24 mouse cellular contexts compared by ENCODE assay signal in genomic region chr12:85570158-85570540, GRCm38 (mm10). TPM values are rescaled to one million over a fixed set of nuclear protein-coding genes. Genes with fewer than 3 reads are reported as not detected.
DNase-seq lines count a peak whose midpoint lies in the region; ATAC-seq and TF ChIP-seq lines count a peak whose summit lies in the region.
"Had no signal": no experiment of that assay in that cellular context is flagged by ENCODE, and none has a peak within 500 bp of the region (broad histone marks: within the 10 kb centered on the region; RNA-seq: fewer than 3 reads in every experiment).

No protein-coding gene starts in this region.

- TF ChIP-seq POLR2A in myocyte (IDR thresholded peaks at IDR 0.05; ENCODE audit: insufficient read length, low read depth) = no peak

- 65% methylated on average over 1 of the region's 1 CpGs for WGBS in hindbrain, postnatal 0 days
- WGBS in hindbrain, embryonic 14.5 days = 93% methylated on average over 1 of the region's 1 CpGs

- H3K27me3 ChIP-seq in myocyte (ENCODE audit: control insufficient read depth, insufficient read depth, insufficient read length) = no peaks in the 10 kb centered on the region
- no peaks in the 10 kb centered on the region for H3K27me3 ChIP-seq in hindbrain, postnatal 0 days (ENCODE audit: insufficient read depth, low read length)
- H3K27me3 ChIP-seq in hindbrain, embryonic 14.5 days (ENCODE audit: control insufficient read depth, insufficient read depth, low read length) = no peaks in the 10 kb centered on the region
- H3K27me3 ChIP-seq: forebrain, embryonic 13.5 days; hindbrain, embryonic 15.5 days; limb, embryonic 13.5 days; liver, embryonic 13.5 days; neural tube, embryonic 12.5 days had no signal

- peaks cover 8% of the 10 kb centered on the region for H3K4me1 ChIP-seq in hindbrain, postnatal 0 days (ENCODE audit: insufficient read depth, low read length)
- 0 out of 2 replicates have a peak, but pooled peaks cover 1% of the 10 kb centered on the region for H3K4me1 ChIP-seq in hindbrain, embryonic 14.5 days (replicated peaks; ENCODE audit: control insufficient read depth, insufficient read depth, low read length)

- intact Hi-C loops in gastrocnemius, adult 2 months (cut with DNase I) = loop anchor here (5.0 kb wide), 1 partner anchor 38 kb away; no protein-coding TSS in a partner anchor
- intact Hi-C loops in gastrocnemius, postnatal 36 days (cut with DNase I) = no loop called here

- H3K4me2 ChIP-seq in myocyte (ENCODE audit: low read depth) = peak overlapping the region; percentile 80
- H3K4me2 ChIP-seq in hindbrain, postnatal 0 days (ENCODE audit: low read depth, low read length) = no peak overlapping the region
- no peak overlapping the region for H3K4me2 ChIP-seq in hindbrain, embryonic 14.5 days (replicated peaks)
- H3K4me2 ChIP-seq: forebrain, embryonic 13.5 days; heart, embryonic 12.5 days; hindbrain, embryonic 15.5 days; limb, embryonic 13.5 days; liver, embryonic 13.5 days; lung, embryonic 14.5 days; midbrain, embryonic 11.5 days; neural tube, embryonic 12.5 days had no signal

- no peak for TF ChIP-seq CTCF in gastrocnemius, adult 2 months (IDR thresholded peaks at IDR 0.05)
- no peak for TF ChIP-seq CTCF in hindbrain, postnatal 0 days (IDR thresholded peaks at IDR 0.05; ENCODE audit: low read depth)

- H3K27ac ChIP-seq in gastrocnemius, adult 2 months = peak overlapping the region; percentile 58
- no peak overlapping the region for H3K27ac ChIP-seq in hindbrain, postnatal 0 days
- H3K27ac ChIP-seq in hindbrain, embryonic 14.5 days = no peak overlapping the region
- H3K27ac ChIP-seq: forebrain, embryonic 13.5 days; hindbrain, embryonic 15.5 days; limb, embryonic 13.5 days; liver, embryonic 13.5 days; macrophage; neural tube, embryonic 12.5 days had no signal

- no peak overlapping the region for H3K9ac ChIP-seq in hindbrain, postnatal 0 days (replicated peaks; ENCODE audit: low read length)
- H3K9ac ChIP-seq in hindbrain, embryonic 14.5 days = no peak overlapping the region
- H3K9ac ChIP-seq: forebrain, embryonic 13.5 days; heart, embryonic 12.5 days; hindbrain, embryonic 15.5 days; limb, embryonic 13.5 days; liver, embryonic 13.5 days; lung, embryonic 14.5 days; neural tube, embryonic 12.5 days had no signal

- no peak overlapping the region for H3ac ChIP-seq in myocyte (ENCODE audit: control insufficient read depth, insufficient read length)

- no peak for ATAC-seq in hindbrain, postnatal 0 days
- no peak for ATAC-seq in hindbrain, embryonic 14.5 days (ENCODE audit: low FRiP score)
- ATAC-seq: forebrain, embryonic 13.5 days had no signal

- no peak for DNase-seq in gastrocnemius, adult 2 months
- no peak for DNase-seq in gastrocnemius, postnatal 36 days
- peak; percentile 74 for DNase-seq in 3T3-L1 (ENCODE audit: low read depth, low spot score)
- DNase-seq in adipocyte (ENCODE audit: low spot score) = peak; percentile 35
- no peak for DNase-seq in neural tube, embryonic 10.5 days (ENCODE audit: extremely low spot score, low spot score)
- no peak for DNase-seq in hindbrain, postnatal 0 days (ENCODE audit: low spot score)
- DNase-seq in hindbrain, embryonic 14.5 days (ENCODE audit: low spot score) = no peak
- DNase-seq: cerebellum, postnatal 10 days; heart, postnatal 36 days; liver, embryonic 13.5 days; retina, postnatal 1 day; spleen, adult 18-20 months; thymus, adult 2 months; thymus, postnatal 4 days had no signal

- H3K36me3 ChIP-seq in myocyte (ENCODE audit: control insufficient read depth, insufficient read depth) = no peaks in the 10 kb centered on the region
- H3K36me3 ChIP-seq in hindbrain, postnatal 0 days (ENCODE audit: insufficient read depth, low read length) = no peaks in the 10 kb centered on the region
- no peaks in the 10 kb centered on the region for H3K36me3 ChIP-seq in hindbrain, embryonic 14.5 days (replicated peaks; ENCODE audit: control insufficient read depth, insufficient read depth)
- H3K36me3 ChIP-seq: heart, embryonic 12.5 days; hindbrain, embryonic 15.5 days; limb, embryonic 13.5 days; liver, embryonic 13.5 days; neural tube, embryonic 12.5 days had no signal

- no peaks in the 10 kb centered on the region for H3K9me3 ChIP-seq in hindbrain, postnatal 0 days (ENCODE audit: low read length)
- no peaks in the 10 kb centered on the region for H3K9me3 ChIP-seq in hindbrain, embryonic 14.5 days (ENCODE audit: control insufficient read depth, low read length)
- H3K9me3 ChIP-seq: forebrain, embryonic 13.5 days; heart, embryonic 12.5 days; hindbrain, embryonic 15.5 days; limb, embryonic 13.5 days; liver, embryonic 13.5 days; neural tube, embryonic 12.5 days had no signal

- H3K4me3 ChIP-seq in gastrocnemius, adult 2 months = no peak overlapping the region
- H3K4me3 ChIP-seq in myocyte = no peak overlapping the region
- H3K4me3 ChIP-seq in hindbrain, postnatal 0 days (ENCODE audit: low read length) = no peak overlapping the region
- H3K4me3 ChIP-seq in hindbrain, embryonic 14.5 days (replicated peaks; ENCODE audit: low read length) = no peak overlapping the region
- H3K4me3 ChIP-seq: erythroblast, embryonic 14.5 days; forebrain, embryonic 13.5 days; heart, embryonic 12.5 days; hindbrain, embryonic 15.5 days; limb, embryonic 13.5 days; liver, embryonic 13.5 days; neural tube, embryonic 12.5 days had no signal

- no peaks in the 10 kb centered on the region for H3K79me2 ChIP-seq in myocyte (ENCODE audit: control insufficient read depth, insufficient read depth)

TF ChIP-seq in myocyte, 11 proteins besides CTCF, POLR2A, EP300 and RAD21:
- TF ChIP-seq USF1 (IDR thresholded peaks at IDR 0.05; ENCODE audit: low read depth) (no peak), CEBPB (IDR thresholded peaks at IDR 0.05; ENCODE audit: insufficient read depth, poor library complexity, severe bottlenecking) (0 out of 2 replicates have a peak, but pooled peaks have one; percentile 25)
TF ChIP-seq in myocyte: peak in this region for 1.

RNA-seq across cellular contexts. Expression of gene Jdp2, which starts 28.7 kb away (rescaled TPM):
- total RNA-seq in gastrocnemius, adult 2 months (2021) = 1 to 10 TPM; 3.9 to 8.8 TPM
- total RNA-seq in gastrocnemius, postnatal 36 days (2021) = 1 to 10 TPM; 4.6 to 4.9 TPM
- polyA plus RNA-seq in myocyte (2012; fragmentation: generic; extraction: Trizol) = 72.9 TPM
- total RNA-seq in hindbrain, postnatal 0 days (2014; rRNA removed) = 11.2 and 15.4 TPM in 2 replicates
- polyA plus RNA-seq in hindbrain, postnatal 0 days (2015; fragmentation: Nextera tagmentation; extraction: Ambion mirVana) = 0.68 and 0.89 TPM in 2 replicates
- polyA plus RNA-seq in hindbrain, embryonic 14.5 days (2014; fragmentation: Nextera tagmentation; extraction: Ambion mirVana) = 0.83 and 1.3 TPM in 2 replicates
- polyA plus RNA-seq: forebrain, embryonic 13.5 days had no signal

Comparison
In these comparisons a context has a peak if more than half of its experiments do, and no peak if none do; other contexts are left out.
1. DNase-seq: peak in 3T3-L1 (single experiment) and adipocyte (single experiment); none in gastrocnemius, adult 2 months (single experiment), gastrocnemius, postnatal 36 days (0 of 2), neural tube, embryonic 10.5 days (single experiment), hindbrain, postnatal 0 days (single experiment) and hindbrain, embryonic 14.5 days (single experiment).